Mouse (Mus musculus) thymus, adult 2 months (tissue): ENCODE results near the gene Lamc2.

Source experiments
- CTCF ChIP-seq: fragments of 200-500 bp; IDR thresholded peaks from 2 replicates; pipeline ENCODE4 v1.5.1; 2012; ENCODE audit warnings: mild to moderate bottlenecking, control low read depth, low read length, moderate library complexity, borderline replicate concordance; ENCODE audit not compliant: control insufficient read depth, poor library complexity, insufficient read depth; ENCODE audit errors: extremely low read depth
- POLR2A ChIP-seq: fragments of 200-500 bp; IDR thresholded peaks from 2 replicates; pipeline ENCODE4 v1.6.1; 2012; ENCODE audit warnings: mild to moderate bottlenecking, low read length, control low read depth, moderate library complexity; ENCODE audit not compliant: control insufficient read depth, poor library complexity, insufficient read depth; ENCODE audit errors: extremely low read depth

GRCm38 (mm10) chr1:153163831-153164230 is 22.4 kb downstream of the Lamc2 start:
- TF ChIP-seq CTCF: no peak
- no peak for TF ChIP-seq POLR2A
